Mouse (Mus musculus): ENCODE measurements at regions not wholly inside any gene's neighbourhood (a gene's known extent, or its start where the extent isn't known, plus 50 kb on each side); places are given as distances from the start of the nearest gene placed in this dataset.

GRCm38 (mm10) chr2:144156456-144157211, 113.8 kb upstream of the Mgme1 start:
- TF ChIP-seq CTCF (IDR thresholded peaks at IDR 0.05): no peak
- no peak for TF ChIP-seq EP300 (IDR thresholded peaks at IDR 0.05; ENCODE audit: insufficient read depth, low read depth, low read length)

Data from heart, adult 2 months (tissue).